Mouse (Mus musculus) limb, embryonic 14.5 days (tissue): Measurements from ENCODE around the gene Prkag1. TPM values are rescaled to one million over a fixed set of nuclear protein-coding genes. Genes with fewer than 3 reads are reported as not detected.

Experiments used
- ATAC-seq: fragments of 200-750 bp; cut with Nextera tagmentation; 2 replicates; pipeline ENCODE4 v1.8.0; 2017; ENCODE audit warnings: low read depth, moderate number of reproducible peaks, moderate TSS enrichment; ENCODE audit not compliant: low FRiP score
- DNase-seq: peaks from one replicate; pipeline ENCODE4 v3.0.0-alpha.2; 2015; ENCODE audit warnings: low spot score
- H3K27ac ChIP-seq: fragments of 300-500 bp; sonication (generic); replicated peaks from 2 replicates; pipeline ENCODE4 v1.5.1; 2014; ENCODE audit warnings: low read depth, mild to moderate bottlenecking, low read length, moderate library complexity, mixed read lengths
- H3K27me3 ChIP-seq: fragments of 300-500 bp; sonication (generic); 2 replicates; pipeline ENCODE4 v1.6.1; 2014; ENCODE audit warnings: low read length, mixed read lengths; ENCODE audit not compliant: control insufficient read depth, insufficient read depth
- H3K36me3 ChIP-seq: fragments of 300-500 bp; sonication (generic); 2 replicates; pipeline ENCODE4 v1.6.1; 2014; ENCODE audit warnings: mild to moderate bottlenecking, low read length, moderate library complexity, mixed read lengths; ENCODE audit not compliant: control insufficient read depth, insufficient read depth
- H3K4me1 ChIP-seq: fragments of 300-500 bp; sonication (generic); 2 replicates; pipeline ENCODE4 v1.6.1; 2014; ENCODE audit warnings: antibody characterized with exemption, low read length, mixed read lengths; ENCODE audit not compliant: control insufficient read depth, insufficient read depth
- H3K4me2 ChIP-seq: fragments of 300-500 bp; sonication (generic); replicated peaks from 2 replicates; pipeline ENCODE4 v1.6.1; 2014; ENCODE audit warnings: low read depth, mild to moderate bottlenecking, low read length, moderate library complexity; ENCODE audit not compliant: severe bottlenecking
- H3K4me3 ChIP-seq: fragments of 300-500 bp; sonication (generic); replicated peaks from 2 replicates; pipeline ENCODE4 v1.5.1; 2014; ENCODE audit warnings: low read length
- H3K9ac ChIP-seq: fragments of 300-500 bp; sonication (generic); 2 replicates; pipeline ENCODE4 v1.6.1; 2014; ENCODE audit warnings: mild to moderate bottlenecking, low read depth, low read length, moderate library complexity; ENCODE audit not compliant: severe bottlenecking
- H3K9me3 ChIP-seq: fragments of 300-500 bp; sonication (generic); 2 replicates; pipeline ENCODE4 v1.6.1; 2016; ENCODE audit warnings: low read length; ENCODE audit not compliant: control insufficient read depth
- POLR2A ChIP-seq: fragments of 200-500 bp; IDR thresholded peaks from 2 replicates; pipeline ENCODE4 v1.8.0; 2012; ENCODE audit warnings: inconsistent platforms, mild to moderate bottlenecking, moderate library complexity, borderline replicate concordance; ENCODE audit not compliant: insufficient read depth, insufficient read length; ENCODE audit errors: extremely low read depth
- WGBS: fragments of 180-500 bp; shearing (Covaris S2); extraction: QIAGEN DNeasy Blood & Tissue Kit; methylation state at CpG from one replicate; pipeline ENCODE4 v1.1.7; 2014; 5-methylcytosine and 5-hydroxymethylcytosine counted together
- polyA plus RNA-seq, 2 experiments: library from polyadenylated mRNA; depleted of rRNA in 1 of 2; stranded (reverse) in 1 of 2; unstranded in 1 of 2; fragments of >200 nt; fragmentation: Nextera tagmentation in 1 of 2; extraction: Ambion mirVana in 1 of 2; gene quantifications; 2 replicates each; pipeline versions ENCODE4 v1.2.1 to v1.2.3; 2012 to 2014

The Prkag1 gene
- polyA plus RNA-seq, 2 experiments: 82.3 to 93.7 TPM

GRCm38 (mm10) chr15:98852071-98852470 lies 20.8 kb upstream of the Prkag1 start:
- TF ChIP-seq POLR2A: no peak
- WGBS: 95% methylated on average over 9 of the region's 9 CpGs
- no peak for ATAC-seq
- H3K4me2 ChIP-seq: no peak overlapping the region
- no peak overlapping the region for H3K9ac ChIP-seq
- H3K4me3 ChIP-seq: no peak overlapping the region
- no peaks in the 10 kb centered on the region for H3K9me3 ChIP-seq
- H3K36me3 ChIP-seq: peaks cover 100% of the 10 kb centered on the region
- no peak for DNase-seq
- no peaks in the 10 kb centered on the region for H3K4me1 ChIP-seq
- no peaks in the 10 kb centered on the region for H3K27me3 ChIP-seq
- no peak overlapping the region for H3K27ac ChIP-seq

GRCm38 (mm10) chr15:98851229-98851818 lies 20.0 kb upstream of the Prkag1 start:
- Histone ChIP-seq H3K36me3 (peaks cover 100% of the 10 kb centered on the region), H3K27ac (no peak overlapping the region), H3K4me2 (no peak overlapping the region), H3K9ac (no peak overlapping the region), H3K9me3 (no peaks in the 10 kb centered on the region), H3K4me1 (no peaks in the 10 kb centered on the region), H3K27me3 (no peaks in the 10 kb centered on the region), H3K4me3 (no peak overlapping the region)
- ATAC-seq: no peak
- no peak for DNase-seq
- no peak for TF ChIP-seq POLR2A
- WGBS: 92% methylated on average over 21 of the region's 21 CpGs

DNA sequence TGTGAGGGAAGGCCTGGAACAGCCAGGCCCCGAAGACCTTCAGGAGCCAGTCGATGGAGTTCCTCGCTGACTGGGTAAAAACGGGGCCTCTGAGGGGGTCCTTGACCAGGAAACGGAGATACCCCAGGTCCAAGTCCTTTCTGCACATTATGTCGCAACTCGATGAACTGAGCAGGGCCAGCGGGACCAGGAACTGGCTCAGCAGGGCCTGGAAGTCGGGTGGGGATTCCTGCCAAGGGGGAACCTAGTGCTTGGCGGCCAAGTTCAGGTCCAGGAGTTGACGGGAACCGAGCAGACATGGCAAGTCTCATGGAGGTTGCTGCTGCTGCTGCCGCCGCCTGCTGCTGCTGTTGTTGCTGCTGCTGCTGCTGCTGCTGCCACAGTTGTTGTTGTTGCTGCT lies 19.3 kb upstream of the Prkag1 start:
- Histone ChIP-seq H3K27ac (no peak overlapping the region), H3K27me3 (no peaks in the 10 kb centered on the region), H3K9ac (no peak overlapping the region), H3K36me3 (peaks cover 100% of the 10 kb centered on the region), H3K9me3 (no peaks in the 10 kb centered on the region), H3K4me1 (no peaks in the 10 kb centered on the region), H3K4me2 (no peak overlapping the region), H3K4me3 (no peak overlapping the region)
- 88% methylated on average over 14 of the region's 14 CpGs for WGBS
- ATAC-seq: no peak
- no peak for TF ChIP-seq POLR2A
- DNase-seq: no peak

DNA sequence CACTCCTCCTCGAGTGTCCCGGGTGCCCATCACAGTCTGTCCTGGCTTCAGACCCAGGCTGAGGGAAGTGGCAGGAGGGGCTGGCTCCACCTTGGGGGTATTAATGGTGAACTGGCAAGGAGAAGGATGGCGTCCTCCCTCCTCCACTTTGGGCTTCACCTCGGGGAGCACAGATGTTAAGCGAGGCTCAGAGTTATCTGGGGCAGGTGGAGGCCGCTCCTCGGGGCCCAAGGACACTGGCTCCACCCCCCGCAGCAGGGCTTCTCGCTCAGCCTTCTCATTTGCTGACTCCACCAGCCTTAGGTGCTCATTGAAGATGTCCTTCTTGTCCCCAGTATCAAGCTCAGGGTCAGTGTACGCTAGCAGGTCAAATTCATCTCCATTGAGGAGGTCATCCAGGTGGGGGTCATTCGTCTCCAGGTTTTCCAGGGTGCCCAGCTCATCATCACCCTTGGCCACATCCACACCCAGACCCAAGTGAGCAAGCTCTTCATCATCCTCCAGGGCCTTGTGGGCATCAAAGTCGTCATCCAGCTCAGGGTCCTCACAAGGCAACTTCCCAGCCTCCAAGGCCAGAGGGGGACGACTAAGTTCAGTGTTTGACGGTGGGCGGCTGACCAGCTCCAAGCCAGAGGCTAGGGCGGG lies 18.8 kb upstream of the Prkag1 start:
- H3K36me3 ChIP-seq: peaks cover 100% of the 10 kb centered on the region
- no peak overlapping the region for H3K4me2 ChIP-seq
- H3K9me3 ChIP-seq: no peaks in the 10 kb centered on the region
- no peak overlapping the region for H3K27ac ChIP-seq
- ATAC-seq (no peak), DNase-seq (no peak)
- H3K9ac ChIP-seq: no peak overlapping the region
- H3K4me3 ChIP-seq: no peak overlapping the region
- TF ChIP-seq POLR2A: no peak
- H3K4me1 ChIP-seq: no peaks in the 10 kb centered on the region
- 88% methylated on average over 16 of the region's 16 CpGs for WGBS
- no peaks in the 10 kb centered on the region for H3K27me3 ChIP-seq

DNA sequence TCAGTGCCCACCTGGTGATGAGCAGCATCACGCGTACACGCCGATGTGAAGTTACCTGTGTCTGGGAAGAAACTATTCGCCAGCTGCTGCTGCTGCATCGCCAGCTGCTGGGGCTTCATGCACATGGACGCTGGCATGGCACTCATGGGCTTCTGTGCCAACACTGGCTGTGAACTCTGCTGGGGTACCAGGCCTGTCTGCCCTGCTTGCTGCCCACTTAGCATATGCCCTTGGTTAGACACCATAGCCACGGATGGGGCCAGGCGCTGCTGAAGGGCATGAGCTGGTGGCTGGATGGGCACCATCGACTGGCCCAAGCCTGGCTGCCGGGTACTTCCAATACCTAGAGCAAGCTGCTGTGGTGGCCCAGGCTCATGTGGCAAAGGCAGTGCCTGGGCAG lies 17.8 kb upstream of the Prkag1 start:
- H3K27ac ChIP-seq: no peak overlapping the region
- no peaks in the 10 kb centered on the region for H3K27me3 ChIP-seq
- no peak overlapping the region for H3K4me2 ChIP-seq
- DNase-seq: no peak
- no peak overlapping the region for H3K4me3 ChIP-seq
- no peak overlapping the region for H3K9ac ChIP-seq
- H3K4me1 ChIP-seq: no peaks in the 10 kb centered on the region
- TF ChIP-seq POLR2A: no peak
- no peaks in the 10 kb centered on the region for H3K9me3 ChIP-seq
- WGBS: 96% methylated on average over 11 of the region's 11 CpGs
- H3K36me3 ChIP-seq: peaks cover 100% of the 10 kb centered on the region
- no peak for ATAC-seq

- H3K4me2 ChIP-seq: no peak overlapping the region
- H3K4me1 ChIP-seq: no peaks in the 10 kb centered on the region
- DNase-seq (no peak), ATAC-seq (no peak)
- H3K27ac ChIP-seq: no peak overlapping the region
- no peak for TF ChIP-seq POLR2A
- H3K4me3 ChIP-seq: no peak overlapping the region
- whole genome bisulfite sequencing: 88% methylated on average over 8 of the region's 8 CpGs
- H3K36me3 ChIP-seq: peaks cover 100% of the 10 kb centered on the region
- no peaks in the 10 kb centered on the region for H3K27me3 ChIP-seq
- no peaks in the 10 kb centered on the region for H3K9me3 ChIP-seq
- H3K9ac ChIP-seq: no peak overlapping the region
These were observed 14.8 kb upstream of the Prkag1 start for GRCm38 (mm10) chr15:98846140-98846539.
